Mouse (Mus musculus): ENCODE results near the gene Vmo1.
"Not testable (repeated sequence)": the region's sequence is repeated elsewhere in the genome, so short reads cannot be mapped to it uniquely, and the experiment has no call there.

The Vmo1 gene

GRCm38 (mm10) chr11:70520178-70520769 lies 5.9 kb upstream of the Vmo1 start:
- no peak for DNase-seq (ENCODE audit: low spot score in 2 of 2)

DNA sequence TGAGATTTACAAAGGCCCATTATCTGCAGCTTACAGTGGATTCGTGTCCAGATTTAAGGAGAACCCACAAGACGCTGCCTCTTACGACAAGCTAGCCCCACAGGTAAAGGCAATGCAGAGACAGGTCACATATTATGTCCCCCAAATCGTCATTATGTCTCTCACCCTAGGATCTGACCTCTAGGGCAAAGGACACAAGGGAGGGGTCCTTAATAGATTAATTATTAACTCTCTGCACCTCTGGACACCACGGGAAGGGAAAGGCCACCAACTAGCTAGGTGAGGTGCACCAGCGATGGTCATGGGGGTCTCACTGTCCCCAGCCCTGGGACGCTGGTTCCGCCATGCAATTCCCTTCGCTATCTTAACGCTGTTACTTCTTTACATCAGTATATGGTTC lies 4.5 kb upstream of the Vmo1 start, which contains the start of gene Gltpd2:
Gltpd2 (plus strand) TSS at position 274 of the 400 bp plus-strand sequence.
- no peak for DNase-seq (ENCODE audit: low spot score in 2 of 2)

GRCm38 (mm10) chr11:70518436-70518835 lies 4.0 kb upstream of the Vmo1 start:
- DNase-seq (ENCODE audit: low spot score in 2 of 2) = no peak

DNA sequence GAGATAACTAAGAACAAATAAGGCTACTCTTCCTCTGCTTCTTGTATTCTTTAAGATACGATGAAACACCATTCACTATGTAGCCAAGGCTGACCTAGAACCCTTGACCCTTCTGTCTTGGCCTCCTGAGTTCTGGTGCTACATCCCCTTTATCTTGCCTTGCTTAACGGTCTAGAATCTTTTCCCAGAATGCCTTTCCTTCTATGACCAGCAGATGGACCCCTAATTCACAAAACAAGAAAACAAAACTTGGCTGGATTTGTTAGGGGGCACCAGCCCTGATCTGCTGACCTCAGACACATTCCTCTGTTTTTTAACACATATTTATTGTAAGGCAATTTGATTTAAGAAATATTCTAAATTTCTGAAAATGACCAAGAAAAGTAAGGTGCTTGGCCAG lies 1.9 kb upstream of the Vmo1 start:
- DNase-seq (ENCODE audit: low spot score in 2 of 2) = no peak

- no peak for DNase-seq (ENCODE audit: low spot score in 2 of 2)
These were observed 896 bp downstream of the Vmo1 start for GRCm38 (mm10) chr11:70513520-70513919.

DNA sequence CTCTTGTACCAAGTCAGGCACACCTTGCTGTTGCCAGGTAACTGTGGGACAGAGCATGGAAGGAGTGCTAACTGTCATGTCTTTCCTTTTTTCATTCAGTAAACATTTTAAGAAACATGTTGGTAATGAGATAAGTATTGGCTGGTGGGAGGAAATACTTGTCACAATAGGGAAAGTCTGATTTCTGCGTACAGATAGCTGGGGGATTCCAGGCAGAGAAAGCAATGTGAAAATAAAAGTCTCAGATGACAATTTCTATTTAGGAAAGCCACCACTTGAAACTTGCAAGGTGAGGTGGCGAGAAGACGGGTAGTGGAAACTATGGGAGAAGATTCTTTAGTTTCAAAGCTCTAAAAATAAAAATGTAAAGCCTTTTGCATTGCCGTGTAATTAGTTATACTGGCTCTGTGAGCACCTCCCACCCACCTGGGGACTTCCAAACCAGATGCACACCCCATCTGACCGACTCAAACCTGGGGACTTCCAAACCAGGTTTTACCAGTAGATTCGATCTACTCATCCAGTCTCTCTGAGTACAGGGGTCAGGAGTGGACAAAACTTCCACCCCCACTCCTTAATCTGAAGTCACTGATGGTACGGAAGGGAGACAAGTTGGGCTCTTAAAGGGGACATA lies 1.6 kb downstream of the Vmo1 start:
- no peak for DNase-seq (ENCODE audit: low spot score in 2 of 2)

GRCm38 (mm10) chr11:70511825-70512224 lies 2.6 kb downstream of the Vmo1 start:
- DNase-seq (ENCODE audit: low spot score in 2 of 2) = no peak

- DNase-seq (ENCODE audit: low spot score in 2 of 2) = no peak
These were observed 3.2 kb downstream of the Vmo1 start for GRCm38 (mm10) chr11:70511242-70511641.

DNA sequence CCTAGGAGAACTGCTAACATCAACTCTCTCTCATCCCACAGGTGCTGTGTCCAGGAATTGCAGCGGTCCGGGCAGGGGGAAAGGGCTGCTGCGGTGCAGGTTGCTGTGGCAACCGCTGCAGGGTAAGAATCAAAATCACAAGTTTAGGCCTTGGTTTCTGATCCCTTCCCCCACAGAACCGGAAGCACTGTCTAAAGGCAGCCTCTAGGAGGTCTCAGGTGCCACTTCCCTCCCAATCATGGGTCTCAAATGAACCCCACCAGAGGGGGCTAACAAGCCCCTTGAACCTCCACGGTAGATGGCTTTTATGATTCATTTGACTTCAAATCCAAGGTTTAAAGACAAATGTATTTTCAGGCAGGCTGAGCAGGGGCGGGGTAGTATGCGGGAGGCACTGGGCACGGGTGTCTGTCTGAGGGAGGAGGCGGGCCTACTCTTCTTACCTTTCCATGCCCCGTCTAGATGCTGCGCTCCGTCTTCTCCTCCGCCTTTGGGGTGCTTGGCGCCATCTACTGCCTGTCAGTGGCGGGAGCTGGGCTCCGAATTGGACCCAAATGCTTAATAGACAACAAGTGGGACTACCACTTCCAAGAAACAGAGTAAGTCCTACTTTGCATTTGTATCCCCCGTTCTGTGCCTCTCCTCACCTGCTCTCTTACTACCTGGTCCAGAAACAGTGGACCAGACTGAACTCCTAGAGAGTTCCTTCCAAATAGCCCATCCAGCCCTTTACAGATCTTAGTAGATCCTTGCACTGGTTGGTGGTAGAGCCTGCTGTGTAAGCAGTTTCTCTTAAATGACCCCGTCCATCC lies 4.5 kb downstream of the Vmo1 start:
- DNase-seq (ENCODE audit: low spot score in 2 of 2) = peak in 1 of 2 experiments; percentile 58

GRCm38 (mm10) chr11:70506962-70507515 lies 7.4 kb downstream of the Vmo1 start:
- no peak for DNase-seq (ENCODE audit: low spot score in 2 of 2)

- DNase-seq (ENCODE audit: low spot score in 2 of 2) = peak; percentile 45 to 78
These were observed 8.0 kb downstream of the Vmo1 start for GRCm38 (mm10) chr11:70506385-70506784.

DNA sequence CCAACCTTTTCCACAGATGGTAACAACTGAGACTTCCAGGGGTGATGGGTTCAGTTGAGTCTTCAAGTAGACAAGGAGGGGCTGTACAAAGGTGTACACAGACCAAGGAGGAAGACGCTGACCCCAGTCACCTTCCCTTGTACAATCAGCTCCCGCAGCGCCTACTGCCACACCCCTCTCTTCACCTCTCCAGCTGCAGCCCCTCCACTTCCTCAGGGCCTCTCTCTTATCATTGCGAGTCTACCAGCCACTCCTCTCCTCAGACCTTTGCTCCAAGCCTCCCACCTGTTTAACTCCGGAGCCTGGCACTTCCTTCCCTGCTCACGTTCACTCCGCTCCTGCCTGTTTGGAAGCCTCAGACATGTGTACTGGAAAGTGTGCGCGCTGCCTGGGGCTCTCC lies 9.4 kb downstream of the Vmo1 start, which contains the start of gene Tm4sf5:
Tm4sf5 (plus strand) TSS at position 275 of the 400 bp plus-strand sequence.
- DNase-seq (ENCODE audit: low spot score in 2 of 2) = no peak

- DNase-seq (ENCODE audit: low spot score in 2 of 2) = no peak
These were observed 12.4 kb downstream of the Vmo1 start for GRCm38 (mm10) chr11:70502018-70502417.

GRCm38 (mm10) chr11:70500476-70500812 lies 14.0 kb downstream of the Vmo1 start:
- no peak for DNase-seq (ENCODE audit: low spot score in 2 of 2)

- DNase-seq (ENCODE audit: low spot score in 2 of 2) = no peak
These were observed 14.6 kb downstream of the Vmo1 start for GRCm38 (mm10) chr11:70499566-70500475.

GRCm38 (mm10) chr11:70489684-70490083 lies 24.7 kb downstream of the Vmo1 start:
- DNase-seq (ENCODE audit: low spot score in 2 of 2) = no peak

DNA sequence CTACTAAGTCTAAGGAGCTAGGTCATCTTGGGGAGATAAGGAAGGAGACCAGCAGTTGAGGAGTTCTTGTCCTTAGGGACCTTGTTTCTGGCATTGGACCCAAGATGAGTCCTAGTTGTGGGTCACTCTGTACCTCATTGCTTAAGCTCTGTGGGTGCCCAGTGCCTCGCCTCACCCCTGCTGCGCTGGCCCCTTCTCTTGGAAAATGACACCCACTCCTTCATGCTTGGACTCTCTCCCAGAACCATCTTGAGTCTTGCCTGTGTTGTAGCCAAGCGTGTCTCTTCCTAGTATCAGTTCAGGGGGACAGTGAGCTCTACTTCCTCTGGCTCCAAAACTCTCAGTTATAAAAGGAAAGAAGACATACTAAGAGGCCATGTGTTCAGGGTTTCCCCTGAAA lies 25.3 kb downstream of the Vmo1 start:
- DNase-seq (ENCODE audit: low spot score in 2 of 2) = no peak

DNA sequence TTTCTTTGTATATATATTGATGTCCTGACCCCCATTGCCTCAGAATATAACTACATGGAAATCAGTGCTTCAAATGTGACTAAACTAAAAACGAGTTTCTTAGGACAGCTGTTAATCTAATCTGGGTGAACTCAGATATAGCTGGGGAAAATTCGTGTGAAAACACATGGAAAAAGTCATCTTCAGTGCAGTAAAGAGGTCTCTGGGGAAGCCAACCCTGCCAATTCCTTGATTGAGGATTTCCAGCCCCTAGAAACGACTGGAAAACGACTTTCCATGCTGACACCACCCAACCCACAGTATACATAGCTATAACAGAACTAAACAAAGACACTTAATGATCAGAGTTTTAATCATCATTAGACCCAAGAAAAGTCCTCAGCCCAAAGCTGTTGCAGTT lies 26.6 kb downstream of the Vmo1 start:
- no peak for DNase-seq (ENCODE audit: low spot score in 2 of 2)

DNA sequence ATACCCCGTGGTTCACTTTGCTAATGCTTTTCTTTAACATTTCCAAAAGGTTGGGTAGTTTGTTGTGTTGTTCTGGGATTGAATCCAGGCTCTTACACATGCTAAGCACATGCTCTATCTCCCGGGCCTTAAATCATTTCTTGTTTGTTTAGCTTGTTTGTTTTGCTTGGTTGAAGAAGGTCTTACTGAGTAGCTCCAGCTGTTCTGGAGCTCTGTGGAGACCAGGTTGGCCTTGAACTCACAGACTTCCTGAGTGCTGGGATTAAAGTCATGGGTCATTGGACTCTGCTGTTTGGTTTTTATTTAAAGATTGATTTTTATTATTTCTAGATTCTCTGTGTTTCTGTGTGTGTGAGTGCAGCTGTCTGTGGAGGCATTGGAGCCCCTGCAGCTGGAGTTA lies 28.9 kb downstream of the Vmo1 start:
- DNase-seq (ENCODE audit: low spot score in 2 of 2) = no peak

DNA sequence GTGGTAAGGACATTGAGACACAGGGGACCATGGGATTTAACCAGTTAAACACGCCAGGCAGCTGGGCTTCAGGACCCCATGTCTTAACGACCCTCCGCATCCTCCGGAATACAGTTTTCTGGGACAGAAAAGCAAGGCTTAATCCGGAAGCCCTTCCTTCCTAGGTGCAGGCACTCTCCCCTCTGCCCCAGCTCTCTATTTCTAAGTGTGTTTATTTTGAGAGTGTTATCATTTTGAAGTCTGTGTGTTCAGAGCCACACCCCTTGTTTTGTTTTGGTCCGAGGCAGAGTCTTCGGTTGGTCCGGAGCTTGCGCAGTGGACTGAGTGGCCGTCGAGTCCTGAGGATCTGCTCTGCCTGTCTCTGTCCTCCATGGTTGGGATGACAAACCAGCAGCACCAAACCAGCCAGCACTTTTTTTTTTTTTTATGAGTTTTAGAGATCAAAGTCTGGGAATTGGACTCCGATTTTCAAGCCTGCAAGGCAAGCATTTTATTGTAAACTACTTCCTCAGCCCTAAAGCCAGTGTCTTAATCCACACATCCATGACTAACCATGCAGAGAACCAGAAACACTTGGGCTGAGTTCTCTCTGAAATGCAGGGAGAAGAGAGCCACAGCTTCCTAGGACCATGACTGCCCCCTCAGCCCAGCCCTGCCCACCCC lies 39.4 kb downstream of the Vmo1 start:
- no peak for DNase-seq (ENCODE audit: low spot score in 2 of 2)

DNA sequence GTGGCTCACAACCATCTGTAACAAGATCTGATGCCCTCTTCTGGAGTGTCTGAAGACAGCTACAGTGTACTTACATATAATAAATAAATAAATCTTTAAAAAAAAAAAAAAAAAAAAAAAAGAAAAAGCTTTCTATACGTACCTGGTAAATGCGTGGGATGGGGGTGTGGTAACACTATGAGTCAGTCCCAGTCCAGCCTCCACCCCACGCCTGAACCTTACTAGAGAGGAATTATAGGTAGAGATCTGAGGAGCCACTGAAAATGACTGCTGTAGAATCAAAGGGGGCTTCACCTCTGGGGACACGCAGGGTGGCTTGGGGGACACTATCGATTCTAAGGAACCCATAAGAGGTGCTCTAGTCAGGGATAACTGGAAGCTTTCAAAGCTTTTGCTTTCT lies 41.1 kb downstream of the Vmo1 start:
- not testable (repeated sequence) for DNase-seq (ENCODE audit: low spot score in 2 of 2)

Data from spleen, postnatal 10 days (tissue).